Mouse (Mus musculus): Measurements from ENCODE around the gene Fam214a.

- TF ChIP-seq GATA1 (IDR thresholded peaks at IDR 0.05; ENCODE audit: borderline replicate concordance, low read length), result no peak
- no peak for TF ChIP-seq FLI1 (IDR thresholded peaks at IDR 0.05; ENCODE audit: low read length)
Observed at GRCm38 (mm10) chr9:75038357-75038688, 85.6 kb downstream of the Fam214a start.
